Mouse (Mus musculus): ENCODE measurements around the gene Spata45.
A peak's percentile ranks its signal among the peaks of the same experiment; 100 is the strongest.
"Not testable (repeated sequence)": the region's sequence is repeated elsewhere in the genome, so short reads cannot be mapped to it uniquely, and the experiment has no call there.

The Spata45 gene

DNA sequence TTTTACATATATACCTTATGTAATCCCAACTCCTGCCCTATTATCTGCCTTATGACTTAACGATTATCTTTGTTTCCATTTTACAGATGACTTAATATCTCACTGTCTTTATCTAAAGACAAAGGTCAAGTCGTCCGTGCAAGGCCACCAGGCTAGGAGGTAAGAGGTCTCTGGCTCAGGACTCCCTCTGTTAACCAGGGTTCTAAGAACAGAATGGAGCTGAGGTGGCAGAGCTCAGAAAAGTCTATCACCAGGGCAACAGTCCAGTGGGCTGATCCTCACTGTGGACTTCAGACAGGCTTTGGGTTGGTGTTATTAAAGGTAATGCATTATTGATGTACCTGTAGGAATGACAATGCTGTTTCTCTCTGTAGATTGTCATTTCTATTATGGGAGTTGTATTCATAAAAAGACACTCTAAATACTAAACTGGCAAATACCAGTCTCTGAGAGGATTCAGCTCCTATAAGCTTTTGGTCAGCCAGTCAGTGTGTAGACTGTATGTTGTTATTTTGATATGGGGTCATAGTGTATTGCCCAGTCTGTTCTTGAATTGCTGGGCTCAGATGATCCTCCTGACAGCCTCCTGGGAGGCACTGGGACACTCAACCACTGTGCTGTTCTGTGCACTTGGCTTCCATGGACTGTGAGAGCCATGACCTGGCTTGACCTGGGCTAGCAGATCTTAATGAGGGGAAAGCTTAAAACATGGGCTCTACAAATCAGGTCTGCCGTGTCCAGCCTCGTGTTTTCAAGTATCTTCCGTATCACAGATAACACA is at the start of gene Spata45:
Gene Spata45 (plus strand): TSS at position 86 of the 781 bp plus-strand sequence.
- DNase-seq (ENCODE audit: low read depth, low spot score) = peak; percentile 36

DNA sequence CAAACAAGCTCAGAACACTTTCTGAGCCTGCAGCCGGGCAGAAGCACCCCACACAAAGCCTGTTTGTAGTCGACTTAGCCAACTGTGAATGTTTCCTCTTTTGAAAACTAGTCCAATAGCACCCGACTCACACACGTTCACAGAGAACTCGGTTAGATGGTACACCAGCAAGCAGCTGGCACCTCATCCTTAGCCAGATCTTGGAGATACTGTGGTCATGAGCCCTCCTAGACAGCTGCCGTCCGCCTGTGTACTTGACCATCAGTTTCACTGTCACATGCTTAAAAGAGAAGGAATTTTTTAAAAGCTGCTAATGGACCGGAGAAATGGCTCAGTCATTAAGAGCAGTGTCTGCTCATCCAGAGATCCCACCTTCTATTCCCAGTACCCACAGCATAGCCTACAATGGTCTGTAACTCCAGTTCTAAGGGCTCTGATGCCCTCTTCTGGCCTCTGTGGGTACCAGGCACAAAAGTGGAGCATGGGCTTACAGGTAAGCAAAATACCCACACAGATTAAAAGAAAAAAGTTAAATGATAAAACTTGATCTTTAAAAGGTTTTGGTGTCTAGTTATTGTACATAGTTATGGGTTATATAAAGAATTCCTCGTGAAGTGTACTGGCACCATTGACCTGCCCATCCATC is 46.9 kb upstream of the Spata45 start:
- DNase-seq (ENCODE audit: low read depth, low spot score) = no peak

DNA sequence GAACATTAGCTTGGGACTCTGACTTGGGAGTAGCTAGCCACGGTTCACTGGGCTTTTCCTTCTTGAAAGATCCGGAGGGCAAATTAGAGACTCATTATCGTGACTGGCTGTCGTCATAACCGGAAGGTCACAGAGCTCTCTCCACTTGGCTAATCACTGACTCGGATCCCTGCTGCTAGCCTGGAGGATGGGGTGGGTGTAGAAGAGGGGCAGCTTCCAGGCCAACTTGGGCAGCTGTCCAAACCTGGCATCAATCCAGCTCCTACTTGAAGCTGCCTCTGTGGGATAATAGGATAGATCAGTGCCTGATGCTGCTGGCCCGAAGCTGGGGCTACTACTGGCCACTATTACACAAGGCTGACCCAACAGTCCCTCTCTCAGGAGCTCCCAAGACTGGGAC is 40.9 kb upstream of the Spata45 start:
- DNase-seq (ENCODE audit: low read depth, low spot score) = peak; percentile 45

DNA sequence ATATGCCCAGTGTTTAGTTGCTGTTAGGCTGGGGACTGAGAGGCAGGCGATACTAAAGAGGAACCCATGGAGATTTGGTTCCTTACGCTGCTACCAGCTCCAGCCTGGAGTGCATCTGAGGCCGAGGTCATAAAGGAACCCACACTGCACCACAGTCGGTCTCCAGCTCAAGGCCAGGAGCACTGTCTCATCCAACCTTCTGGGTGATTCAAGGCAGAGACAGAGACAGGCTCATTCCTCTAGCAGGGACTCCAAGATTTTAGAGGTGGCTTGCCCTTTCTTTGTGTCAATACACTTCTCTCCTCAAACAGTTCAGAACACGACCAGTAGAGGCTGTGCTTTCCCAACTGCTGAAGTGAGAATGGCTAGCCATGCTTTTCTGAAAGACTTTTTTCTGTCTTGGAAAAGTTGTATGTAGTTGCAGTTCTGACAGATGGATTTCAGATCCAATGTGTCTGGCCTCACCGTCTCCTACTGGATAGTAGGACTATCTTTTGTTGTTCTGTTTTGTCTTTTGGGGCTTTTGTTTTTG is 40.0 kb upstream of the Spata45 start:
- DNase-seq (ENCODE audit: low read depth, low spot score) = no peak

DNA sequence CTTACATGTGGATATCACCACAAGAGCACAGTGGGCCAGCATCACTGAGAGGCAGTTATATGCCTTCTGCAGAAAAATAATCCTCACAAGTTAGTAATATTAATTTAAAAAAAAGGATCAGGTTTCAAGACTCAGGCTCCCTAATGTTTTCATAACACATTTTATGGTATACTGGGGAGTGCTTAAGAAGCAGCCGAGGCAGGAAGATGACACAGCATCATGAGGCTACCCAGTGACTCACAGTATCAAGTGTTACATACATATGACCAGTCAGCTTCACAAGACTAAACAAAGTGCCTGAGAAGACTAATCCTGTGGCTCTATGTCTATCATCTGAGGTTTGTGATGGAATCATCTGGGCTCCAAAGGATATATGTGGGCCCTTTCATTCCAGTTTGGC is 38.4 kb upstream of the Spata45 start:
- DNase-seq (ENCODE audit: low read depth, low spot score) = no peak

DNA sequence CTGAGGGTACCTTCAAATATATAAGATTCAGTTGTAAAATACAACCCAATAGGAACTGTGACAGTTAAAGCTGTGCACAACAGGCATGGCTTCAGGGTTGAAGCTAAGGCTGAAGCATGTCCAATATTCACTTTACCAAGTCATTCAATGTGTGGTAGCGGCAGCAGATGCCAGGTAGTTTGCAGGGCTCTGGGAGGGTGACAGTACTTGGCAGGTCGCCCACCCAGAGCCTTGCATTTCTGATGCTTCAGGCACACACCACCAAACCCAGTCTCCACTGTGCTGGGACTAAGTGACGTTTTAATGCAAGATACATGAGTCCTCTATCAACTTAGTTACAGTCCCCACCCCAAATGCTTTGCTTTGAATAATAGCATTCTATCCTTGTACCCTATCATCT is 35.8 kb upstream of the Spata45 start:
- DNase-seq (ENCODE audit: low read depth, low spot score) = no peak

DNA sequence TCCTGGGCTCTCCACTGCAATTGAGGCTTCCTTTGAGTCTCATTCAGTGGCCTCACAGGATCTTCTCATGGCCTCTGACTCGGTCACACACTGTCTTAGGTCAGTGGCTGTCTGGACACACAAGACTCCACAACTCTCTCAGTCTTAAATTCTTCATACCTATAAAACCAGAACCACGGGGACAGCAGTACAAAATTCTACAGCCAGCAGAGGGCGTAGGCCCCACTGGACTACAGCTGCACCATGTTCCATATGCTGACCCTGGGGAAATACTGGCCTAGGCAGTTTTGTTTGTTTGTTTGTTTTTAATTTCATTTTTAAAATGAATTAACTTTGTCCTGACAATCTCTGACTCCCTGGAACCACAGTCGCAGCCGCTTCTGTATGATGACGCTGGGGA is 34.2 kb upstream of the Spata45 start:
- DNase-seq (ENCODE audit: low read depth, low spot score) = no peak

DNA sequence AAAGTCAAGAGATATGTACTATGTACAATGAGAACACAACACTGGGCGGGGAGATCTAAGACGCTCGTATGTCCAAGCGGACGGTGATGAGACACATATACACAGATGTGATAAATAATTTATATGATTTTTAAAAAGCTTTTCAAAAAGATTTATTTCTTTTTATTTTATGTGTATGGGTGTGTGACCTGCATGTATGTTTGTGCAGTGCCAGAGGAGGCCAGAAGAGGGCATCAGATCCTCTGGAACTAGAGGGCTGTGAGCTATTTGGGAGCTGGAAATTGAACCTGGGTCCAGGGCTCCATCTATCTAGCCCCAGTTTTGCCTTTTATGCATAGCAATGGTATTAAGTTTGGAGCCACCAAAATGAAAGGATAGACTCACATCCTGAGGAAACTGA is 27.7 kb upstream of the Spata45 start:
- DNase-seq (ENCODE audit: low read depth, low spot score) = no peak

DNA sequence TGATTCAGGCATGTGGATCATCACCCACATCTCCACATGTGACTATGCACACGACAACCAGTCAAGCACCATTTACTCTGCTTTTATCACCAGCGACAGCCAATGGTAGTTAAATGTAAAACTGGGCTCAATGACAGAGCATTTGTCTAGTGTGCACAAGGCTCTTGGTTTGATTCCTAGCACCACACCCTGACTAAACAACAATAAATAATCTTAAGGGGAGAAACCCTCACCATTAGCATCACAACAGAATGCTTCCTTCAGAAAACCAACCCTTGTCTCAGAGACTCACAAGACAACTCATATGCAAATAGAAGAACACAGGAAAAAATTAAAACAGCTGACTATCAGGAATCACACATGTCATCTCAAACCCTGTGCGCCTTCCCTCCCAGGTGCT is 22.2 kb upstream of the Spata45 start:
- no peak for DNase-seq (ENCODE audit: low read depth, low spot score)

DNA sequence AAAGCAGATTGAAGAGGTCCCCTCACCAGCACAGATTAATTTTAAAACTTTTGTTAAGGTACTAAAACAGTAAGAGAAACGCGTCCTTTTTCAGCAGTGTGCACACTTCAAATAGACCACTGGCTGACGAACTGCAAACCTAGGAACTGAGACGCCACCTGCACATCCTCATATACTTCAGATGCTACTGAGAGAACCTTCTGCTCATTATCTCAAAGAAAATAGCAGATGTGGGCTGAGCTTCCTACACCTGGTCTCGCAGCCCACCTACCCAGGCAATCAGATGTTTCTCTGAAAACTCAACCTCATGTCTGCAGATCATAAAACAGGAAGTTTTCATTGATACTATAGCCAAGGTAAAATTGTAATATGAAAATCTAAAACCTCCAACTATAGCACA is 16.6 kb upstream of the Spata45 start:
- no peak for DNase-seq (ENCODE audit: low read depth, low spot score)

DNA sequence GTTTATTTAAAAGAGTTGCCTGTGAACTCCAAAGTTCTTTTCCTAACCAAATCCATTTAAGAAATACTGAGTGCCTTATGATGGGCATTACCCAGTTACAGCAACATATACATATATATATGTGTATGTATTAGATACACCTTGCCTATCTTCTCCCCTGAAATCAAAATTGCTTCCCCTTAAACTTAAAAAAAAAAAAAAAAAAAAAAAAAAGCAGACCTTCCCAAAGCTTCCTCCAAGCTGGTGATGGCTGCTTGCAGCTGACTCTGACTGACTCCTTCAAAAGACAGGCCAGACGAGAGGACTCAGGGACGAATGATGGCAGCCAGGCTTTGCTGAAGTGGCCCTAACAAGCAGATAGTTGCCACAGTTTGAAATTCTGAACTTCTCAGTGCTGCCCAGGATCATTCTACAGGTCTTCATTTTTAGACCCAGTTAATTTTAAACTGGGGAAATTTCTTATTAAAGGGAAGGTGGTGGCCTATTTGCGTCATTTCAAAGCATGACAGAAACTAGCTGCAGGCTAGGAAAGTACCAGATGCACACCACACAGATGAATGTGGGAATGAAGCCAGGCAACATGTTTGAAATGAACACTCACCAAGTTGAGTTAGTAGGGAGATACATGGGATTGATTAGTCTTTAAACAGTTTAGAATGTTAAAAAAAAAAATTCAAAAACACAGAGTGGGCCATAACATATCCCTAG is 16.1 kb upstream of the Spata45 start:
- DNase-seq (ENCODE audit: low read depth, low spot score) = no peak

DNA sequence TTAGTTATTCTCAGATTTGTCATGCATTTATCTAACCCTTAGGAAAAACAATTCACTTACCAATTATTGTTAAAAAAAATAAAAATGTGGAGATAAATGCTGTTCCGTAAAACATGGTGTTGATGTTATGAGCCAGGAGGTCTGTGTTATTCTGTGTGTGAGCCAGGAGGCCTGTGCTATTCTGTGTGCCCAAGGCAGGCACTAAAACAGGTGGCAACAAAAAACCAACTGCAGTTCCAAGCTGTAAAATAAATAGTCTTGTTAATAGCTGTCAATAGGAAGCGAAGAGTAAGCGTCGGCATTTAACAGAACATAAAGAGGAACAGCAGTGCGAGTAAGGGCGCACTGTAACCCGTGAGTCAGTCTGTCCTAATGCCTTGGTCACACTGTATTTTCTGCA is 15.4 kb upstream of the Spata45 start:
- DNase-seq (ENCODE audit: low read depth, low spot score) = no peak

DNA sequence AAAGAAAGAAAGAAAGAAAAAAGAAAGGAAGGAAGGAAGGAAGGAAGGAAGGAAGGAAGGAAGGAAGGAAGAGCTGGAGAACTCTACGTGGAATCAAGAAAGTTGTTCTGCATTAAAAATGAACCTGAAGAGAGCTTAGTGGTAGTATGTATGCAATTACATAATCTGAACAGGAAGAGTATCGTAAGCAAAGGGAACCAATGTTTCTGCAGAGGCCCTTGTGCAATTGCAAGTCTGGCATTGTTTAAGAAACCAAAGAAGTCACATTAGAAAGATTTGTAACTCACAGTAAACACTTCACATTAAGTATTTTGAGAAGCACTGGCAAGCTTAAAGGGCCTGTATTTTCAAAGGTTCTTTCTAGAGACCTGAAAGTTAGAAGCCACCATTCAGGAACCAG is 13.3 kb upstream of the Spata45 start:
- DNase-seq (ENCODE audit: low read depth, low spot score) = no peak

DNA sequence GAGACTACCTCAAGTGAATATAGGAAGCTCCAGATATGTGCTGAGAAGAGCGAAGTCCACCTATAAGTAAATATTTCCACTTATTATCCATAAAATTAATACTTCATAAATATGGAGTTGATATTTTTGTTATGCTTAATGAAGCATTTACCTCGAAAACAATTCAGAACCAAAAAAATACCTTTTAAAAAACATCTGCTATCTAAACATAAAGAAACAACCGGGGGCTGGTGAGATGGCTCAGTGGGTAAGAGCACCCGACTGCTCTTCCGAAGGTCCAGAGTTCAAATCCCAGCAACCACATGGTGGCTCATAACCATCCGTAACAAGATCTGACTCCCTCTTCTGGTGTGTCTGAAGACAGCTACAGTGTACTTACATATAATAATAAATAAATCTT is 12.6 kb upstream of the Spata45 start:
- DNase-seq (ENCODE audit: low read depth, low spot score) = not testable (repeated sequence)

DNA sequence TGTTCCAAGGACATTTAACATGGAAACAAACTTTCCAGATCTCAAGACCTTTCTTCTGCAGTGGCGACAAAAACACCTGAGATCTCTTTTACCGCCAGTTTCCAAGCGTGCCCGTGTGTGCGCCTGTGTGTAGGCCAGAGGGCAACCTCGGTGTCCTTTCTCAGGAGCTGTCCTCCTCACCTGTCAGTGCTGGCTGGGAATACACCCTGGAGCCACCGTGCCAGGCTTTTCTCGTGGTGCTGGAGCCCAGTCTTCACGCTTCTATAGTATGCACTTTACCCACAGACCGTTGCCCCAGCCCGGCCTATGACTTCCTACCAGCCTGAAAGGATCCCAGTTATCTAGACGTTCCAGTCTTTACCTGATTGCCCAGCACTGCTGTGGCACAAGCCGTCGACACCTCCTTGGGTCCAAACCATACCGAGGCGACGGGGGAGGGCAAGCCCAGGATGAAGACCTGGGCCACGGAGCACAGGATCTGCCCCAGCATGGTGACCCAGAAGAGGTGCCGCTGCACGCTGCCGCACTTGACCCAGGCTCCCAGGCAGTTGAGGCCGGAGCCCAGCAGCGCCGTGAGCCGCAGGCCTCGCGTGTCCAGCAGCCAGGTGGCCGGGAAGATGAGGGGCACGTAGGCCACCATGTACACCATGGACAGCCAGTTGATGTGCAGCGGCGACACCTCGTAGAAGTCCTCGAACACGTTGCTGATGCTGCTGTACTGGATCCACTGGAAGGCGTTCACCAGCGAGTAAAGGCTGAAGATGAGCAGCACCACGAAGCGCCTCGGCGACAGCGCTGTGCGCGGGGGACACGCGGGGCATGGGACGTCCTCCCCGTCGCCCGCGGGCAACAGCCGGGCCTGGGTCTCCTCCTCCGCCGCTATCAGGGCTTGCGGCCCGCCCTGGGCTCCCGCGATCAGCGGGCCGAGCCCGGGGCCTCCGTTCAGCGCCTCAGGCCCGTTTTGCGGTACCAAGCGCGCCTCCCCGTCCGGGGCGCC is 11.1 kb upstream of the Spata45 start:
- DNase-seq (ENCODE audit: low read depth, low spot score) = peak; percentile 45

DNA sequence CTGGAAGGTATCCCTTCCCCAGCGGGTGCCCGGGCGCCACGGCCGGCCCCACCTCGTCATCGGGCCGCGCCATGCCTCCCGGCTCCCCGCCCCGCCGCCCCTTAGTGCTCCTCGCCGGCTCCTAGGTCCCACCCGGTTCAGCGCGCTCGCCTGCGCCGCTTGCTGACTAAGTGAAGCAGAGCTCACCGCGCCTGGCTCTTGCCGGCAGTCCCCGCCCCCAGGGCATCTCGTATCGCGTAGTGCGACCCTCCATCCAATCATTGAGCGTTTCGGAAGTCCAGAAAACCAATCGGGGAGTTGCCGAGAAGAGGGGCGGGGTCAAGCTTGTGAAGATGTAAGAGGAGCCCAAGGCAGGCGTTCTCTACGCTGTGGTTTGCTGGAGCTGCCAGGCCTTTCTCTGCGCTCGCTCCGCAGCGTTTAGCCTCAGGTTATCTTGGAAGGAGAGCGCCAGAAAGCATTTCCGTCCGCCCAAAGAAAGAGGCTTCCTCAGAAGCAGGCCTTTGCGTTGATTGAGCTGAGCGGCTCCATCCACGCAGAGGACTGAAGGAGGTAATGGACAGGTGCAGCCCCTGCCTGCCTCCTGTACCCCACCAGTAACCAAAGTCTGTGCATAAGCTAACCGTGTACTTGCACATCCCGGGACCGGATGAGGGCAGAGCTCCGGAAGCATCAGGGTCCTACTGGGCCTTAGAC is 10.3 kb upstream of the Spata45 start, which contains the start of gene Flvcr1:
Gene Flvcr1 (minus strand): TSS at position 138 of the 693 bp plus-strand sequence.
- DNase-seq (ENCODE audit: low read depth, low spot score) = peak; percentile 99

DNA sequence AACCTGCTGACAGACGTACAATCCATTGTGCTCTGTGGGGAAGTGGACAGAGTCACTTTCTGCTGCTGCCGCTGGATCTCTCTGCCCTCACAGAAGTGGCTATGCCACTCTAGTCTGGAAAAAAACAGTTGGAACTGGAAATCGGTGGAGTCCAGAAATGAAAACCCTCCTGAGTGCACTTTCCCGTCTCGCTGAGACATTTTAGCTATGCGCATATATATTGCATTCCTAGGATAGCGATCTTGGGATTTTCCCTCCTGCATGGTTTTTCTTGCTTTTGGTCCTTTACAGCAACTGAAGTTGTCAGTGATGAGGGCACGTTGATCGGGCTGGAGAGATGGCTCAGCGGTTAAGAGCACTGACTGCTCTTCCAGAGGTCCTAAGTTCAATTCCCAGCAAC is 6.3 kb upstream of the Spata45 start:
- no peak for DNase-seq (ENCODE audit: low read depth, low spot score)

DNA sequence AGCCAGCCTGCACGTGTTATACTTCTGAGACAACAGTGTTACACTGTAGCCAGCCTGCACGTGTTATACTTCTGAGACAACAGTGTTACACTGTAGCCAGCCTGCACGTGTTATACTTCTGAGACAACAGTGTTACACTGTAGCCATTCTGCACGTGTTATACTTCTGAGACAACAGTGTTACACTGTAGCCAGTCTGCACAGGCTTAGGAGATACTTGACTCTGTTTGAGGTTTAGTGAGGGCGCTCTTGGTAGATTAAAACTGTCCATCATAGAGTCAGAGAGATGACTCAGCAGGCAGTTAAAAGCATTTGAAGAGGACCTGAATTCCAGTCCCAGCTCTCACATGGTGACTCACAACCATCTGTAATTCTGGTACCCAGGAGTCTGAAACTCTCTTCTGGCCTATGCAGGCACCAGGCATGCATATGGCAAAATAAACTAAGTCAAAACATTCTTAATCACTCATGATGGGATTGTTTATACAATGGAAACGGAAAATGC is 5.5 kb upstream of the Spata45 start:
- DNase-seq (ENCODE audit: low read depth, low spot score) = not testable (repeated sequence)

DNA sequence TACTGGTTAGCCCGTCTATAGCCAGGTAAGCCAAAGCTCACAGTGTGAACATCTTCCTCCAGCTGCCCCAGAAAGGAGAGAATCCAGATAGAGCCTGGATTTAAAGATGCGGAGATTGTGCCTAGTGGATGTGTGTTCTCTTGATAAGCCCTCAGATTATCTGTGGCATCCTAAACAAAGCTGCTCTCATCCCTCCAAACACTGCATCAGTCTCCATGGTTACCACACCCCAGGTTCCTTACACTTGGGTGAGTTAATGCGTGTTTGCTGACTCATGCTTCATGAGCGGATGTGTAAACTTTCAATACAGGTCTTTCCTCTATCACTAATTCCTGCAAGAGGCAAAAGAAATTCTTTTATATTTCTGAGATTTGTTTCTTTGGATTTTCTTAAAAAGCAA is 790 bp upstream of the Spata45 start:
- DNase-seq (ENCODE audit: low read depth, low spot score) = no peak

DNA sequence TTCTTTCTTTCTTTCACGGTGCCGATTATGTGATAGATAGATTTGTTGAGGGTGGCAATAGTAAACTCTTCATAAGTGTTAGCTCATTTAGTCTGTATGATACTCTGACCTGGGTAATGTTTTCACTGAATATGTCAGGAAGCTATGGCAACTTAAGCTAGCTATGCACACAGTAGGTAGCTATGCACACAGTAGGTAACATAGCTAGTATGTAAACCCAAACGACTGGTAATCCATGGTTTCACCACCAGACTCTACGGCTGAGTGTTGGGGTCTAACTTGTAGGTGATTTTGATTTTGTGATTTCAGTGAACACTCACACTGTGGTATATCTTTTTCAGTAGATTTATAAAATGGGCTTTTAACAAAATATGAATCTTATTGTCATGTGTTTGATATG is 1.6 kb downstream of the Spata45 start:
- DNase-seq (ENCODE audit: low read depth, low spot score) = no peak

Data from skeletal muscle tissue, adult 2 months (tissue).